Mouse (Mus musculus): Measurements from ENCODE around the gene Rrh. TPM values are rescaled to one million over a fixed set of nuclear protein-coding genes. Genes with fewer than 3 reads are reported as not detected.
A peak's percentile ranks its signal among the peaks of the same experiment; 100 is the strongest.
"Not testable (repeated sequence)": the region's sequence is repeated elsewhere in the genome, so short reads cannot be mapped to it uniquely, and the experiment has no call there.

Gene Rrh
- polyA plus RNA-seq, 1 experiment from 2014 or later: 0.35 TPM

DNA sequence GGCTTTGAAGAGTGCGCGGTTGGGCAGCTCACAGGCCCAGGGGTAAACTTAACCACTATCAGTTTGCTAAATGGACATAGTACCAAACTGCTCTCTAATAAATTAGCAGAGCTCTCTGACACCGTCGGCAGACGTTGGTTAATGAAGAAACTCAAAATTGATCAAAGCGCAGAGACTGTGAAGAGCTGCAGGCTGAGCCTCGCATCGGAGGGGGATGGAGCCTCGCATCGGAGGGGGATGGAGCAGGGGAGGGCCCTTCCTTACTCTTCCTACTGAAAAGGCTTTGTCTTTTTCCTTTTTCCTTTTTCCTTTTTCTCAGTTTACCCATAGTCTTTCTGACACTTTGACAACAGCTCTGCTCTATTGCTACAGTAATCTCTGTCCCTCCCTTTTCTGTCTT is 41.0 kb downstream of the Rrh start:
- no peak for ATAC-seq (ENCODE audit: insufficient number of reproducible peaks, insufficient read depth, low FRiP score, low TSS enrichment)
- Histone ChIP-seq H3K27ac (no peak overlapping the region), H3K27me3 (no peaks in the 10 kb centered on the region), H3K9me3 (no peaks in the 10 kb centered on the region), H3K4me3 (no peak overlapping the region), H3K9ac (no peak overlapping the region), H3K4me2 (replicated peaks) (no peak overlapping the region), H3K4me1 (no peaks in the 10 kb centered on the region), H3K36me3 (no peaks in the 10 kb centered on the region)
- 45% methylated on average over 10 of the region's 10 CpGs for WGBS

DNA sequence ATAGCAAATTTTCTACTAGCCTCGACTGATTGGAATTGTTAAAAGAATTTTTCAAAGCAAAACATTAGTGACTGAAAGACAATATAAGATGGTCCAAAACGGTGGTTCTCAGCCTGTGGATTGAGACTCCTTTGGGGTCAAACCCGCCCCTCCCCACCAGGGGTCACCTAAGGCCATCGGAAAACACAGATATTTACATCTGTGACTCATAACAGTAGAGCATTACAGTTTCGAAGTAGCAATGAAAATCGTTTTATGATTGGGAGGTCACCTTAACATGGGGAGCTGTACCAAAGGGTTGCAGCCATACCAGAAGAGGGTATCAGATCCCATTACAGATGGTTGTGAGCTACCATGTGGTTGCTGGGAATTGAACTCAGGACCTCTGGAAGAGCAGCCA is 51.2 kb downstream of the Rrh start:
- Histone ChIP-seq H3K9ac (no peak overlapping the region), H3K9me3 (no peaks in the 10 kb centered on the region), H3K4me1 (no peaks in the 10 kb centered on the region), H3K27me3 (no peaks in the 10 kb centered on the region), H3K4me3 (no peak overlapping the region), H3K4me2 (replicated peaks) (no peak overlapping the region), H3K36me3 (no peaks in the 10 kb centered on the region), H3K27ac (no peak overlapping the region)
- 73% methylated on average over 6 of the region's 6 CpGs for whole genome bisulfite sequencing
- ATAC-seq (ENCODE audit: insufficient number of reproducible peaks, insufficient read depth, low FRiP score, low TSS enrichment): no peak

GRCm38 (mm10) chr3:129766971-129767794 is 55.2 kb downstream of the Rrh start:
- no peaks in the 10 kb centered on the region for H3K27me3 ChIP-seq
- 83% methylated on average over 10 of the region's 10 CpGs for whole genome bisulfite sequencing
- H3K9ac ChIP-seq: no peak overlapping the region
- no peak overlapping the region for H3K4me2 ChIP-seq (replicated peaks)
- H3K36me3 ChIP-seq: no peaks in the 10 kb centered on the region
- H3K4me3 ChIP-seq: no peak overlapping the region
- no peak overlapping the region for H3K27ac ChIP-seq
- H3K9me3 ChIP-seq: no peaks in the 10 kb centered on the region
- no peaks in the 10 kb centered on the region for H3K4me1 ChIP-seq
- no peak for ATAC-seq (ENCODE audit: insufficient number of reproducible peaks, insufficient read depth, low FRiP score, low TSS enrichment)

- no peak overlapping the region for H3K27ac ChIP-seq
- H3K4me2 ChIP-seq (replicated peaks): no peak overlapping the region
- no peaks in the 10 kb centered on the region for H3K27me3 ChIP-seq
- H3K4me3 ChIP-seq: no peak overlapping the region
- WGBS: 90% methylated on average over 4 of the region's 4 CpGs
- no peaks in the 10 kb centered on the region for H3K9me3 ChIP-seq
- H3K36me3 ChIP-seq: no peaks in the 10 kb centered on the region
- no peak for ATAC-seq (ENCODE audit: insufficient number of reproducible peaks, insufficient read depth, low FRiP score, low TSS enrichment)
- H3K9ac ChIP-seq: no peak overlapping the region
- no peaks in the 10 kb centered on the region for H3K4me1 ChIP-seq
Measured at GRCm38 (mm10) chr3:129766106-129766505, 56.3 kb downstream of the Rrh start.

DNA sequence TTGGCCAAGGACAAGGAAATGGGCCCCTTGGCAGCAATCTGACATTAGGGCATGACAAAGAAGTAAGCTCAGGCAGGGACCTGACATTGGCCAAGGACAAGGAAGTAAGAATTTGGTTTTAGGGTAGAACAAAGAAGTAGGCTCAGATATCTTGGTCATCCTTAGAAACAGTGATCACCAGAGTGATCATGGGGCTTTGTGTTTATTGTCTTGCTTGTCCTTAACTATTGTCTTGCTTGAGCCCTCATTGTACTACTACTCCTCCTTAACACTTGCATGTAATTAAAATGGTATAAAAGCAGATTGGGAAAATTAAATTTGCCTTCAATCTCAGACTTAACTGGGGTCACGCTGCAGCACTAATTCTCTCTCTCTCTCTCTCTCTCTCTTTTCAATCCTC is 64.8 kb downstream of the Rrh start:
- not testable (repeated sequence) for H3K9ac ChIP-seq; ATAC-seq (ENCODE audit: insufficient number of reproducible peaks, insufficient read depth, low FRiP score, low TSS enrichment); H3K36me3 ChIP-seq; H3K9me3 ChIP-seq; H3K4me2 ChIP-seq (replicated peaks); H3K4me3 ChIP-seq; H3K27ac ChIP-seq; H3K4me1 ChIP-seq
- H3K27me3 ChIP-seq: peaks cover 16% of the 10 kb centered on the region; the same call in 1 of the 2 replicates
- 79% methylated on average over 1 of the region's 1 CpGs for WGBS

DNA sequence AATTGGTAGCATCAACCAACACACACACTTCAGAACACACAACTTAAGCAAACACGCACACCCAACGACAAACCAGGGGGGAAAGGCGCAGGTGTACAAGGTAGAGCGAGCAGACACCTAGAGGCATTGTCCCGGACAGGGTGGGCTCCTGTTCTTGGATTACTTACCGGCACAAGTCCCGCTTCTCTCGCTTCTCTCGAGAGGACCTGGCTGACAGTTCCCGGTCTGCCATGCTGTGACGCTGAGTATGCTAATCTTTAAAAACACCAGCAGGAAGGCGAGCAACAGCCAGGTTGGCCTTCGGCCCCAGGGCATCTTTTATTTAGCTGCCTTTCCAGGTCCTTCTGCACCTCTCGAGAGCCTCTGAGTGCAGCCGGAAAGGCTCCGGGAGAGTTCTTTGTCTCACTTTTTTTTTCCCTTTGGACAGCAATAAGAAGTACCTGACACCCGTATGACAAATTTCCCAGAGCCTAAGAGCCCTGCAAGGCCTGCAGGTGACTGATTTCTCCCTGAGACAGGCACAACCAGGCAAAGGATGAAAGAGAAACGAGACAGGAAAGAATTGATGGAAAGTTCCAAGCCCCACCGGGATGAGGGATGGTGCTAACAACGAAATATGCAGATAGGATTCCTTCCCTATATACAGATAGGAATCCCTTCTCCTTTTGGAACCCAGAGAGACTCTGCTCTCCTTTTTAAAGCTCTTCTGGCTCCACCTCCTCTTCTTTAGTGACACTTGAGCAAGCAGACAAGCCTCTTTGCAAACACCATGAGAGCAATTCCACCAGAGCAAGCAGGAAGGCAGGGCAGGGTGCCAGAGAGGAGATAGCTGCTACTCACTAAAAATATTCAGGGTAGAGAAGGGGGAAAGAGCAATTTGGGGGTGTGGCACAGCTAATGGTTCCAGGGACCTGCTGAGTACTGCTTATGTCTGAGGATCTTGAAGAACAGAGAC is 67.5 kb downstream of the Rrh start, which contains the start of gene Egf:
Gene Egf (minus strand): TSS at position 667 of the 955 bp plus-strand sequence.
- Histone ChIP-seq H3K4me1 (0 out of 2 replicates have a peak, but pooled peaks cover 4% of the 10 kb centered on the region), H3K9me3 (no peaks in the 10 kb centered on the region), H3K4me3 (peak within 1 kb of the TSS; percentile 11; the same call in 1 of the 2 replicates), H3K36me3 (no peaks in the 10 kb centered on the region), H3K4me2 (replicated peaks) (peak within 1 kb of the TSS; percentile 44), H3K27me3 (peaks cover 16% of the 10 kb centered on the region; the same call in 1 of the 2 replicates), H3K27ac (no peak within 1 kb of the TSS), H3K9ac (no peak within 1 kb of the TSS)
- 8% methylated on average over 20 of the region's 20 CpGs for WGBS
- no peak for ATAC-seq (ENCODE audit: insufficient number of reproducible peaks, insufficient read depth, low FRiP score, low TSS enrichment)

Other genes with a start within 250 kb of the Rrh start
- gene Egf, start 67.3 kb downstream of the Rrh start, polyA plus RNA-seq (2016; fragmentation: Nextera tagmentation; extraction: Ambion mirVana): 2.0 and 2.7 TPM in 2 replicates
- not detected in 2 replicates for gene Lrit3, start 18.6 kb downstream of the Rrh start, polyA plus RNA-seq (2016; fragmentation: Nextera tagmentation; extraction: Ambion mirVana)
- gene Gar1, start 8.8 kb upstream of the Rrh start, polyA plus RNA-seq (2016; fragmentation: Nextera tagmentation; extraction: Ambion mirVana): 107 and 111 TPM in 2 replicates
- 0.52 and 0.84 TPM in 2 replicates for gene Cfi, start 13.3 kb upstream of the Rrh start, polyA plus RNA-seq (2016; fragmentation: Nextera tagmentation; extraction: Ambion mirVana)
- gene Pla2g12a, start 56.0 kb upstream of the Rrh start, polyA plus RNA-seq (2016; fragmentation: Nextera tagmentation; extraction: Ambion mirVana): 25.2 and 26.3 TPM in 2 replicates
- gene Casp6, start 78.8 kb upstream of the Rrh start, polyA plus RNA-seq (2016; fragmentation: Nextera tagmentation; extraction: Ambion mirVana): 96.3 and 102 TPM in 2 replicates
- gene Mcub, start 147.6 kb upstream of the Rrh start, polyA plus RNA-seq (2016; fragmentation: Nextera tagmentation; extraction: Ambion mirVana): 2.7 and 3.4 TPM in 2 replicates
- gene Sec24b, start 239.0 kb upstream of the Rrh start, polyA plus RNA-seq (2016; fragmentation: Nextera tagmentation; extraction: Ambion mirVana): 34.3 and 35.6 TPM in 2 replicates

Data from embryonic facial prominence, embryonic 12.5 days (tissue).